20 mouse cellular contexts compared by ENCODE assay signal in genomic region chr1:125550359-125550758, GRCm38 (mm10). TPM values are rescaled to one million over a fixed set of nuclear protein-coding genes. Genes with fewer than 3 reads are reported as not detected.
DNase-seq lines count a peak whose midpoint lies in the region; ATAC-seq and TF ChIP-seq lines count a peak whose summit lies in the region.
"Had no signal": no experiment of that assay in that cellular context is flagged by ENCODE, and none has a peak within 500 bp of the region (broad histone marks: within the 10 kb centered on the region; RNA-seq: fewer than 3 reads in every experiment).

No protein-coding gene starts in this region.

- H3K4me3 ChIP-seq in kidney, embryonic 16.5 days (ENCODE audit: low read length) = no peak overlapping the region
- H3K4me3 ChIP-seq in lung, embryonic 15.5 days = no peak overlapping the region
- no peak overlapping the region for H3K4me3 ChIP-seq in lung, adult 2 months (replicated peaks; ENCODE audit: extremely low read depth, low read depth, low read length)
- no peak overlapping the region for H3K4me3 ChIP-seq in lung, postnatal 0 days (ENCODE audit: low read depth, low read length)
- H3K4me3 ChIP-seq in forebrain, embryonic 13.5 days = no peak overlapping the region
- H3K4me3 ChIP-seq: erythroblast, embryonic 14.5 days; heart, adult 2 months; layer of hippocampus, adult 2 months; neural tube, embryonic 13.5 days had no signal

- H3K27me3 ChIP-seq in kidney, embryonic 16.5 days (ENCODE audit: insufficient read depth, low read length) = no peaks in the 10 kb centered on the region
- H3K27me3 ChIP-seq in lung, embryonic 15.5 days = no peaks in the 10 kb centered on the region
- no peaks in the 10 kb centered on the region for H3K27me3 ChIP-seq in lung, postnatal 0 days (replicated peaks; ENCODE audit: insufficient read depth, low read length)
- H3K27me3 ChIP-seq in forebrain, embryonic 13.5 days = no peaks in the 10 kb centered on the region
- H3K27me3 ChIP-seq: neural tube, embryonic 13.5 days had no signal

- H3K9me3 ChIP-seq in kidney, embryonic 16.5 days (ENCODE audit: low read length) = no peaks in the 10 kb centered on the region
- no peaks in the 10 kb centered on the region for H3K9me3 ChIP-seq in lung, embryonic 15.5 days
- H3K9me3 ChIP-seq in lung, postnatal 0 days (ENCODE audit: low read length) = no peaks in the 10 kb centered on the region
- H3K9me3 ChIP-seq in forebrain, embryonic 13.5 days (replicated peaks) = no peaks in the 10 kb centered on the region
- H3K9me3 ChIP-seq: neural tube, embryonic 13.5 days had no signal

- WGBS in kidney, embryonic 16.5 days = 52% methylated on average over 1 of the region's 1 CpGs
- WGBS in lung, embryonic 15.5 days = 15% methylated on average over 1 of the region's 1 CpGs
- 38% methylated on average over 1 of the region's 1 CpGs for WGBS in lung, adult 2 months
- 5% methylated on average over 1 of the region's 1 CpGs for WGBS in lung, postnatal 0 days
- 85% methylated on average over 1 of the region's 1 CpGs for WGBS in forebrain, embryonic 13.5 days

- ATAC-seq in kidney, embryonic 16.5 days (ENCODE audit: low FRiP score, low TSS enrichment) = peak; percentile 51; the same call in 1 of the 2 replicates
- ATAC-seq in lung, embryonic 15.5 days (ENCODE audit: borderline replicate concordance, extremely low read depth, low FRiP score, low TSS enrichment) = peak; percentile 74; the same call in 1 of the 2 replicates
- peak; percentile 93 for ATAC-seq in lung, postnatal 0 days
- ATAC-seq in forebrain, embryonic 13.5 days = no peak
- ATAC-seq: forebrain, embryonic 16.5 days had no signal

- no peak overlapping the region for H3K9ac ChIP-seq in kidney, embryonic 16.5 days (replicated peaks; ENCODE audit: low read length)
- H3K9ac ChIP-seq in lung, embryonic 15.5 days = no peak overlapping the region
- no peak overlapping the region for H3K9ac ChIP-seq in lung, postnatal 0 days (replicated peaks; ENCODE audit: low read depth)
- H3K9ac ChIP-seq in forebrain, embryonic 13.5 days = no peak overlapping the region
- H3K9ac ChIP-seq: neural tube, embryonic 13.5 days had no signal

- H3K27ac ChIP-seq in kidney, embryonic 16.5 days (ENCODE audit: low read length) = peak overlapping the region; percentile 37; the same call in 1 of the 2 replicates
- peak overlapping the region; percentile 81 for H3K27ac ChIP-seq in lung, embryonic 15.5 days
- peak overlapping the region; percentile 86 for H3K27ac ChIP-seq in lung, postnatal 0 days (ENCODE audit: low read length)
- no peak overlapping the region for H3K27ac ChIP-seq in forebrain, embryonic 13.5 days
- H3K27ac ChIP-seq: heart, adult 2 months; layer of hippocampus, adult 2 months; macrophage; neural tube, embryonic 13.5 days had no signal

- no peaks in the 10 kb centered on the region for H3K36me3 ChIP-seq in kidney, embryonic 16.5 days (ENCODE audit: insufficient read depth, low read length)
- H3K36me3 ChIP-seq in lung, embryonic 15.5 days = no peaks in the 10 kb centered on the region
- no peaks in the 10 kb centered on the region for H3K36me3 ChIP-seq in lung, postnatal 0 days (ENCODE audit: insufficient read depth, low read length)
- no peaks in the 10 kb centered on the region for H3K36me3 ChIP-seq in forebrain, embryonic 13.5 days (ENCODE audit: poor library complexity, severe bottlenecking)
- H3K36me3 ChIP-seq: neural tube, embryonic 13.5 days had no signal

- no peak for DNase-seq in kidney, postnatal 36 days
- DNase-seq in lung, adult 2 months = no peak
- peak; percentile 88 for DNase-seq in lung, postnatal 0 days (ENCODE audit: low spot score)
- peak; percentile 77 for DNase-seq in yolk sac, embryonic 10.5 days (ENCODE audit: low spot score)
- no peak for DNase-seq in right cerebral cortex, adult 18-20 months
- DNase-seq: adrenal gland, adult 8-10 months; cerebellum, adult 11 months; cerebellum, postnatal 25 days; heart, adult 2 months; right cerebral cortex, postnatal 25 days; thymus, adult 18-20 months had no signal

- TF ChIP-seq EP300 in lung, postnatal 0 days (IDR thresholded peaks at IDR 0.05) = peak; percentile 54; the same call in 1 of the 2 replicates

- no peak overlapping the region for H3K4me2 ChIP-seq in kidney, embryonic 16.5 days (replicated peaks; ENCODE audit: low read depth, low read length)
- no peak overlapping the region for H3K4me2 ChIP-seq in lung, embryonic 15.5 days
- peak overlapping the region; percentile 11; the same call in 1 of the 2 replicates for H3K4me2 ChIP-seq in lung, postnatal 0 days (replicated peaks; ENCODE audit: low read depth, low read length)
- H3K4me2 ChIP-seq in forebrain, embryonic 13.5 days = no peak overlapping the region
- H3K4me2 ChIP-seq: midbrain, embryonic 11.5 days; neural tube, embryonic 13.5 days had no signal

- no peaks in the 10 kb centered on the region for H3K4me1 ChIP-seq in kidney, embryonic 16.5 days (ENCODE audit: insufficient read depth, low read length)
- H3K4me1 ChIP-seq in lung, embryonic 15.5 days = no peaks in the 10 kb centered on the region
- H3K4me1 ChIP-seq in lung, adult 2 months (ENCODE audit: control insufficient read depth, insufficient read depth, low read length) = no peaks in the 10 kb centered on the region; the same call in 1 of the 2 replicates
- H3K4me1 ChIP-seq in lung, postnatal 0 days (ENCODE audit: insufficient read depth, low read depth, low read length) = no peaks in the 10 kb centered on the region
- H3K4me1 ChIP-seq in forebrain, embryonic 13.5 days = no peaks in the 10 kb centered on the region
- H3K4me1 ChIP-seq: neural tube, embryonic 13.5 days had no signal

- TF ChIP-seq CTCF in lung, adult 2 months (IDR thresholded peaks at IDR 0.05; ENCODE audit: insufficient read depth, low read length) = no peak
- TF ChIP-seq CTCF in lung, postnatal 0 days (IDR thresholded peaks at IDR 0.05) = no peak

- TF ChIP-seq POLR2A in lung, adult 2 months (IDR thresholded peaks at IDR 0.05; ENCODE audit: borderline replicate concordance, extremely low read depth, low read depth, low read length) = no peak

RNA-seq across cellular contexts. Expression of gene Slc35f5, which starts 10.0 kb away (rescaled TPM):
- 56.1 and 59.6 TPM in 2 replicates for polyA plus RNA-seq in kidney, embryonic 16.5 days (2015; fragmentation: Nextera tagmentation; extraction: Ambion mirVana)
- polyA plus RNA-seq in lung, embryonic 15.5 days (2015; fragmentation: Nextera tagmentation; extraction: Ambion mirVana) = 49.1 and 53.0 TPM in 2 replicates
- polyA plus RNA-seq in lung, adult 2 months (2012; rRNA removed) = 18.3 and 27.3 TPM in 2 replicates
- 50.9 and 53.5 TPM in 2 replicates for polyA plus RNA-seq in lung, postnatal 0 days (2015; fragmentation: Nextera tagmentation; extraction: Ambion mirVana)
- 22.1 and 24.3 TPM in 2 replicates for polyA plus RNA-seq in forebrain, embryonic 13.5 days (2015; fragmentation: Nextera tagmentation; extraction: Ambion mirVana)
- polyA plus RNA-seq: erythroblast, embryonic 14.5 days had no signal

Comparison
In these comparisons a context has a peak if more than half of its experiments do, and no peak if none do; other contexts are left out.
1. DNase-seq: peak in lung, postnatal 0 days (single experiment) and yolk sac, embryonic 10.5 days (single experiment); none in kidney, postnatal 36 days (0 of 2), lung, adult 2 months (single experiment) and right cerebral cortex, adult 18-20 months (single experiment).